Mouse (Mus musculus) adrenal gland, postnatal 36 days (tissue): ENCODE measurements around the gene 1700092M07Rik. TPM values are rescaled to one million over a fixed set of nuclear protein-coding genes. Genes with fewer than 3 reads are reported as not detected.
"Not testable (repeated sequence)": the region's sequence is repeated elsewhere in the genome, so short reads cannot be mapped to it uniquely, and the experiment has no call there.

Experiments used
- DNase-seq, 2 experiments: peaks; one replicate each; pipeline ENCODE4 v3.0.0; 2021; ENCODE audit warnings: mixed read lengths in 1 of 2
- total RNA-seq, 2 experiments: library from RNA; stranded (reverse); gene quantifications; 2 replicates each; pipeline ENCODE4 v1.2.3; 2021

The 1700092M07Rik gene
- total RNA-seq, 2 experiments from 2014 or later: 0.82 to 1.0 TPM

DNA sequence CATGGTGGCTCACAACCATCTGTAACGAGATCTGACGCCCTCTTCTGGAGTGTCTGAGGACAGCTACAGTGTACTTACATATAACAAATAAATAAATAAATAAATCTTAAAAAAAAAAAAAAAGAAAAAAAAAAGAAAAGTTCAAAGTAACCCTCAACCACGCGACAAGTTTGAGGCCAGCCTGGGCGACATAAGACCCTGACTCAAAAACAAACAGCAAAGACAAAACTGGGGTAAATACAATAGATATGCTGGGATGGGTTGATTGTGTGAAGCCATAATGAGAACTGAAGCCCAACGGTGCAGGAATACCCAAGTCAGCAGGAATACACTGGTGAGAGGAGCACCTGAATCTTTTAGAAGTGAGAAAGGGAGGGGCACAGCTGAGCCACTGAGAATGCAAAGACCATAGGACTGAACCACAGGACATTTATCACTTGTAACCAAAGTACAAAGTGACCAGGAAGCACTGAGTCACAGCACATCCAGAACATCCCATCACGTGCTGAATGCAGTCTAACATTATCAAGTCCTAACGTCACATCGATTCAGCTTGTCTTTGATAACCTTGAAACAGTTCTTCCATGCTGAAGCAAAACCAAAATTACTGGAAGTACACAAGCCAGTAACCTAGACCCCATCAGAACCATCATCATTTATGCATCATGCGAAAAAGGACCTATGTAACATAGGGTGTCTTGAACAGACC, 23.6 kb upstream of the 1700092M07Rik start:
- no peak for DNase-seq

DNA sequence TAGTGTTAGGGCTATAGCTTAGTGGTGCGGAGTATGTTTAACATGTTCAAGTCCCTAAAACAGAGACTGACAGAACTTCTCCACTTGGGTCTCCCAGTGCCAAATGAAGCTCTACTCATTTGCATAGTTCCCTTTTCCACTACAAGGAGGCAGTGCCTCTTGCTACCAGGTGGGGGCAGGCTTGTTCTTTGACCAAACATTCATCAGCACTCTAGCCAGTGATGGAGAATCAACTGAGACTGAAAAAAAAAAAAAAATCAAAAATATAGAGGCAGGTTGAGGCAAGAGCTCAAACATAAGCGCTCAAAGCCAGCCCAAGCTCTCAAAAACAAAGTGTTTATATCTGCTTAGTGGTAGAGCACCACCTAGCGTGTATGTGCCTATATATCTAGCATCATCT, 22.2 kb upstream of the 1700092M07Rik start:
- peak; percentile 58 to 80 for DNase-seq

DNA sequence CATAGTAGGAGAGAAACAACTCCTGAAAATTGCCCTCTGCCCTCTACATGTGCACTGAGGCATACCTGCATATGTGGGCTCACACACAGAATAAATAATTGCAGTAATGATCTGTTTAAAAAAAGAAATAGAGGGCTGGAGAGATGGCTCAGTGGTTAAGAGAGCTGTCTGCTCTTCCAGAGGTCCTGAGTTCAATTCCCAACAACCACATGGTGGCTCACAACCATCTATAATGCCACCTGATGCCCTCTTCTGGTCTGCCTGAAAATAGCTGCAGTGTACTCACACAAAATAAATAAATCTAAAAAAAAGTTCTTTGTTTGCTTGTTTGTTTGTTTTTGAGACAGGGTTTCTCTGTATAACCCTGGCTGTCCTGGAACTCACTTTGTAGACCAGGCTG, 21.5 kb upstream of the 1700092M07Rik start:
- not testable (repeated sequence) for DNase-seq

DNA sequence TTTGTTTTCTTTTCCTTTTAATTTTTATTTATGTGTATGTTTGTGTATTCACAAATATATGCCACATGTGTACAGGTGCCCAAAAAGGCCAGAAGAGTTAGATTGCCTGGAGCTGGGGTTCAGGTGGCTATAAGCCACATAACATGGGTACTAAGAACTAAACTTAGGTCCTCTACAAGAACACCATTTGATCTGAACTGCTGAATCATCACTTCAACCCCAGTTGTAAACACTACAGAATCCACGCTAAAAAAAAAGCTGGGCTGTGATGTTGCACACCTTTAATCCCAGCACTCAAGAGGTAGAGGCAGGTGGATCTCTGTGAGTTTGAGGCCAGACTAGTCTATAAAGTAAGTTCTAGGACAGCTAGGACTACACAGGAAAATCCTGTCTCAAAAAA, 19.1 kb upstream of the 1700092M07Rik start:
- DNase-seq: no peak

DNA sequence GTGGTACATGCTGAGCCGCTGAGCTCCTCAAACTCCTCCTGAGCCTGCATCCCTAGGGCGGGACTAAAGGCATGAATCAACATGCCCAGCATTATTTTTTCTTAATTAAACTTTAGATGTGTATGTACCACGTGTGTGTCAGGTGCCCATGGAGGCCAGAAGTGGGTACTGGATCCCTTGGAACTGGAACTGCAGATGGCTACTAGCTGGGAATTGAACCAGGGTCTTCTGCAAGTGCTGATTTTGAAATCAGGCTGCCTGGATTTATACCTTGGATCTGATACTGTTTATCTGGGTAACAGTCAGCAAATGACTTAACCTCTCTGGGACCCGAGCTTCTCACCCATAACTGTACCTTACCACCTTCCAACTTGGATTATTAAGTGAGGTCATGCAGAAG, 18.5 kb upstream of the 1700092M07Rik start:
- no peak for DNase-seq

DNA sequence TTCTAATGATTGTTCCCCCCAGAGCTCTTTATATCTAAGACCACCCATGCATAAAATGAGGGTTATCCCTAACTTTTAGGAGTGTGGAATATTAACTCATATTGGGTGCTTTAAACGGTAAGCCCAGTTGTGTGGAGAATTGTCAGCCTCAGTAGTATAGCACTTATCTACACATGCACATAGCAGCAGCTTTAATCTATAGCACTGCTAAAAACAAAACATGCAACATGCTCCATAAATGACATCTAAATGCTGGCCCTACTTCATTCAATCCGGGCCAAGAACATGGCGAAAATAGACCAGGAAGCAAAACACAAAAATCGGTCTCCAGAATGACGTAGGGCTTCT, 18.0 kb upstream of the 1700092M07Rik start:
- no peak for DNase-seq

DNA sequence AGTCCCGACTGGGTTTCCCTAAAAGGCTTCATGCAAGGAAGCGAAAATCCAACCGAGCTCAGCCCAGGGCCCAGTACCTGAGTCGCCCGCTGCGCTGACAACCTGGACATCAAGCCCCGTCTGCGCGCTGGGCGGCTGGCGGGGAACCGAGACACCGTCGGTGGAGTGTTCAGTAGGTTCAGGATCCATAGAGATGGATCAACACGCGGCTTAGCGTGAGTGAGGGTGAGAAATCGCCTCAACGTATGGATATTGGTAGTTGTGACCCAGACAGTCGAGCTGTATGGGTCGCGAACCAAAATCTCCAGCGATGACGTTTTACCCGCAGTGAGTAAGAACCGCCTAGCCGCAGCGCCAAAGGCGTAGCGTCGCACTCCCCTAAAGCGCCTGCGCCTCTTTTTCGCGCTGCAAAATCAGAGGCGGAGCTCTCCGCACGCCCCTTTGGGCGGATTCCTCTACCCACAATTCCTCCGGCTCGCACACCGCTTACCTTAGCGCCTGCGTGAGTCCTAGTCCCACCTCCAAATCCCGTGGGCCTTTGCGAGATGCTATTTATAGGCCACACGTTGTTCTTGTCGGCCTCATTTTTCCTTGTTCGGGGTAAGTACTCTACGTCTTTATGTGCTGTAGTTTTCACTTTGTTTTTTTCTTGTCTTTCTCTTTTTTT, 17.5 kb upstream of the 1700092M07Rik start, which contains the start of gene Slc3a2:
Slc3a2 (minus strand) TSS at position 463 of the 667 bp plus-strand sequence.
- DNase-seq: peak; percentile 95 to 96

DNA sequence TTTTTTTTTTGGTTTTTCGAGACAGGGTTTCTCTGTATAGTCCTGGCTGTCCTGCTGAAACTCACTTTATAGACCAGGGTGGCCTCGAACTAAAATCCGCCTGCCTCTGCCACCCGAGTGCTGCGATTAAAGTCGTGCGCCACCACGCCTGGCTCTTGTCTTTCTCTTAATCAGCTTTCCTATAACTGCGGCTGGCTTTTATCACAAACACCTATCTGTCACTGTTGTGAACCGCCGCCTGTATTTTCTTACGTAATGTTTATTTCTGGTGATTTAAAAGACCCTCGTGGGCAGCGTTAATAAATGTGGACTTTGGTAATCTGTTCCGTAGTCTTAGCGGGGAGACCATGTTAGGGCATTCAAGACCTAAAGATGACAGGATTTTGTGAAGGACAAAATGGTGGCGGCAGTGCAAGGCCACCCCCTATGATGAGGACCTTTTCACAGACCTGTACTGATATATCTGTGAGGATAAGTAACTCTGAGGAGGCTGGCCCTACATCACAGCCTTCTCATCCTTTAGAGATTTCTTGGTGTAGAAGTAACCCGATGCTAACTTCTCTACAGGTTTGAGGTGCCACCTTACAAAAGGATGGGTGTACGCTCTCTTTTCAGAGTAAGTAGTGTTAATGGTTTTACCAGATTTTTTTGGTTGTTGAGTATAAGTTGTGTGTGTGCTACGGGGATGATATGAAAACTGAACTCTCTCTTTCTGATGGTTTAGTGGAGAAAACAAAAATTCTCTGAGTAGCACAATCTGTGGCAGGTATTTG, 16.8 kb upstream of the 1700092M07Rik start:
- DNase-seq: no peak

DNA sequence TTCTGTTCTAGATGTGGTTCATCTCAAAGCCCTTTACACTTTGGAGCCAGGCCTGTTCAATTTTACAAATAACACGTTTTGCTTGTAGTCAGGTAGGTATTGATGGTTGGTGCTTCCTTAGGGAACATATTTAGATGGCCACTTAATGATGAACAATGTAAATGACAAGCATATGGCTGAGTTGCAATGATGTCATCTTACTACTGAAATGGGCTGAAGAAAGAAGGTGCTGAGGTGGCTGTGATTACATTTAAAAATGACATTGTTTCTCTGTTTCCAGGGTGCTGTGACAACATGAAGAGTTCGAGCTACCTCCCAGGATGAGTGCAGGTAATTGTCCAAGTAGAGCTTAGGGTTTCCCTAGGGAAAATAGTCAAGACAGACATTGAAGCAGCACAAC, 16.1 kb upstream of the 1700092M07Rik start:
- no peak for DNase-seq

DNA sequence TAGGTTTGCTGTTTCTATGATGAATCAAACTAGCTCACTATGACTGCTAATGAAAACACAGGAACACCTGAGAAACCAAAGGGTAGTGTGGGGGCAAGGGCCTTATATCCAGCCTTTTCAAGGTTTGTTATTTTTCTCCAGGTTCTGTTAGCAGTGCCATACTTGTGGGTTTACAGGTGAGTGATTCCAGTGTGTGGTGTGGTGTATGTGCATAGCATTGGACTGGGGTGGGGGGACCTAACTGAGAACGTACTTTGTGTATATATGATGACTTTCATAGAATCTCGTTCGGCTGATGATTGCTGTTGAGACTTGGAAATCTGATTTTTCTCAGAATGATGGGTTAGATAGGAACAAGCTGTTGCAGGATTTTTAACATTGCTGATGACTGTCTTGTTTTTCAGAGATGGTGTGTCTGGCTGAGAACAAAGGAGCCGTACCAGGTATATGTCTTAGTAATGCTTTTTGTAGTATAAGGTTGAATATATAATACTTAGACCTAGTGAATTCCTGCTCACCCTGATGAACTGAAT, 15.4 kb upstream of the 1700092M07Rik start:
- DNase-seq: no peak

DNA sequence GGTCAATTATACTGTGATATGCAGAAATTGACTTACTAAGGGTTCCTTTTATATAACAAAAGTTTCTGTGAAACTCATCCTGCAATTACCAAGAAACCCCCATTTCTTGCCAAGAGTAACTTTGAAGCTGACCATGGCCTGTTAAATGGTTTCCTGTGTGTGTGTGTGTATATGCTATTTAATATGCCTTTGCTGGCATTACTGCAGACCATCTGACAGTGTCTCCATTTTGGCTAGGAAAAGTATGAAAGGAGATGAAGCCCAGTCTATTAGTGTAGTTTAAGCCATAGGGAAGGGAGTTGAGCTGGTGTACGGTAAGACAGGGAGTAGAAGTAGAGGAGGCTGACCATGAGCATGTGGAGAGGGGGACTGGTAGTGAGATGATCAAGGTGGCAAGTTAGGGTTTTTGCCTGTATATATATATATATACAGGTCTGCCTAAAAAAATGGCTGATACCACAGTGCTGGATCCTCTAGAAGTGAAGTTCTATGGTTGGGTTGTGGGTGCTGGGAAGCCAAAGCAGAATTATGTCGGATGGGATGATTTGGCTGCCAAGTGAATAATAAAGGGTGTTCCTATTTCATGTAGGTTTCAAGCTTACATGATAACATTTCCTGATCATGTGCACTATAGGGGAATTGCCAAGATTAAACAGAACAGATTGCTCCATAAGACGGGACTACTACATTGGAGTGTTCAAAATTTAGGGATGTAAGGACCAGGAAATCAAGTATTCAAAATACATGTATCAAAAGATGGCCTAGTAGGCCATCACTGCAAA, 13.7 kb upstream of the 1700092M07Rik start:
- DNase-seq: no peak

DNA sequence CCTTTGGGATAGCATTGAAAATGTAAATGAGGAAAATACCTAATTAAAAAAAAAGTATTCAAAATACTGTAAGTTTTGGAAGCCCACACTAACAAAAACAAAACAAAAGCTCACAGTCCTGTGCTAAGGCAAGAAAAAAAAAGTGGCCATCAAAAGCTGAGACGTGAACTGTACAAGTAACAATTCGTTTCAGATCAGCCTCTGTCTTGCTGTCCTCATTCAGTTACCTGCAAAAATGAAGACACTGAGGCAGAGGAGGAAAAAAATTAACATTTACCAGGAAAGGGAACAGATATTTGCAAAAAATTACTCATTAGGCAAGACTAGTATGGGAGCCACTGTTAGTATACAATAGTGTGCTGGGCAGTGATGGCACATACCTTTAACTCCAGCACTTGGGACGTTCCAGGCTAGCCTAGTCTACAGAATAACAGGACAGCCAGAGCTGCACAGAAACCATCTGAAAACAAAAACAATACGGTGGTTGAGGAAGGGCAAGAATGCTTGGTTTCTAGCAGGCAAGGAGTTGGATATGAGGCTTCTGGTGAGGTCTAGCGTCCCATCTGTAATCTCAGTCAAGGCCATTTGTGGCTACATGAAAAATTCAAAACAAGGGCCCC, 12.9 kb upstream of the 1700092M07Rik start:
- no peak for DNase-seq

DNA sequence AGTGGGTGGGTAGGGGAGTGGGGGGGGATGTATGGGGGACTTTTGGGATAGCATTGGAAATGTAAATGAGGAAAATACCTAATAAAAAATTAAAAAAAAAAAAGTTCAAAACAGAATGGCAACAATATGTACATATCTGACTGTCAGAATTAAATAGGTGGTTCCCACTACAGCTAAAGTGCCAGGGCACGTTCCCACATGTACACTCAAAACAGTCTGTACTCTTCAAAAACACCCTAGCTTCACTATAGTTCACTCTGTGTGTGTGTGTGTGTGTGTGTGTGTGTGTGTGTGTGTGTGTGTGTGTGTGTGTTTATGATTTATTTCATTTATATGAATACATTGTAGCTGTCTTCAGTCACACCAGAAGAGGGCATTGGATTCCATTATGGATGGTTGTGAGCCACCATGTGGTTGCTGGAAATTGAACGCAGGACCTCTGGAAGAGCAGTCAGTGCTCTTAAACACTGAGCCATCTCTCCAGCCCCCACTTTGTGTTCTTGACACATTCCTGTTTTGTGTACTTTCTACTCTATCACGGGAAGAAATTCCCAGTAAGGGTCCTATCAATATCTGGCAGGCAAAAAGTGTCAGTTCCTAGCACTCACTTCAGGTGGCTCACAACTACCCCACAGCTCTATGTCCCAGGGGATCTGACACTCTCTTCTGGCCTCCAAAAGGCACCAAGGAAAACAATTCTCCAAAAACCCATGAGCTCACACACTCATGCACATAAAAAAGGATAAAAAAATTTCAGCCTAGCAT, 12.0 kb upstream of the 1700092M07Rik start:
- not testable (repeated sequence) for DNase-seq

DNA sequence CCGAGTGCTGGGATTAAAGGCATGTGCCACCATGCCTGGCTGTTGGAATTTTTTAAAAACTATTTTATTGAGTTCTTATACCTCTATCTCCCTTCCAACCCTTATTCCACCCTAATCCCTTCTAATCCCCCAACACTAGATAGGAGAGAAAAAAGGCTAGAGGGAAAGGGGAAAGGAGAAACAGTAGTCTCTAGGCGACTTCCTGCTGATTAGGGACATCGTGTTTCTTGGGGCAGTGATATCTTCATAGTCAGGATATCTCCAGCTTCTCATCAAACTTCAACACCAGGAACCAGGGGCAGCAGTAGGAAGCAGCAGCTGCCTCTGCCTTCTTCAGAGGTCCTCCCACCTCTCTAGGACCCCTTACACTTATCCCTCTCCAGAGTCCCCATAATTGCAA, 6.2 kb upstream of the 1700092M07Rik start:
- no peak for DNase-seq

DNA sequence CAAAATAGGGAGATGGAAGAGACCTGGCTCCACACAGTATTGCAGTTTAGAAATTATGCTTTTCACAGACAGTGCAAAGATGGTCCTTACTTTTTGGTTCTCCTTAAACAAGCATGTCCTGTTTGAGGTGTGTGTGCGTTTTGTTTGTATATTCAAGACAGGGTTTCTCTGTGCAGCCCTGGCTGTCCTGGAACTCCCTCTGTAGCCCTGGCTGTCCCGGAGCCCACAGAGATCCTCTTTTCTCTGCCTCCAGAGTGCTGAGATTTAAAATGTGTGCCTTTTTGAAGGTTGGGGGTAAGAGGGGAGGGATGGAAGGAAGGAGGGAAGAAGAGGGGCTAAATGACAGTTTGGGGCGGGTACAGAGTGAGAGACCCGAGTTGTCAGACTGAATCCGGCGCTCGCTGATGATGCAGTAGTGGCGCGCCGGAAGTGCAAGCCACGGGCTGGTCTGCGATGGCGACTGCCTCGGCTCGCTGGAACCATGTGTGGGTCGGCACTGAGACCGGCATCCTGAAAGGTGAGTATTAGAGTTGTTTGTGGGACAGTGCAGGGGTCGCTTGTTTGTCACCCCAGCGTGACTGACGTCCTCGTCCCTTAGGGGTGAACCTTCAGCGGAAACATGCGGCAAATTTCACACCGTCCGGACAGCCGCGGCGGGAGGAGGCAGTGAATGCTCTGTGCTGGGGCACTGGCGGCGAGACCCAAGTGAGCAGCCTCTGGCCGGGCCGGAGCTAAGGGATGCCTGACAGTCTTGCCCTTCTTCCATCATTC, 4.9 kb upstream of the 1700092M07Rik start, which contains the start of gene Wdr74:
Wdr74 (plus strand) TSS at position 439 of the 771 bp plus-strand sequence.
- DNase-seq: peak; percentile 93 to 95

DNA sequence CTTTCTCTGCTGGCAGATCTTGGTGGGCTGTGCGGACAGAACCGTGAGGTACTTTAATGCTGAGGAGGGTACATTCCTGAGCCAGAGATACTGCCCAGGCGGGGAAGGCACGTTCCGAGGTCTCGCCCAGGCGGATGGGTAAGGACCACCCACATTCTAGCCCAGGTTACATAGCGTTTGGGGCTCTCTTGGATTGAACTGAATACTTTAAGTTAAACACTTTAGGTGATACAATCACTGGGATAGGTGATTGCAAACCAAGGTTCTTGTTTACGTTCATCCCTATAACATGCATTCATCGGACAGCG, 4.4 kb upstream of the 1700092M07Rik start:
- DNase-seq: no peak

DNA sequence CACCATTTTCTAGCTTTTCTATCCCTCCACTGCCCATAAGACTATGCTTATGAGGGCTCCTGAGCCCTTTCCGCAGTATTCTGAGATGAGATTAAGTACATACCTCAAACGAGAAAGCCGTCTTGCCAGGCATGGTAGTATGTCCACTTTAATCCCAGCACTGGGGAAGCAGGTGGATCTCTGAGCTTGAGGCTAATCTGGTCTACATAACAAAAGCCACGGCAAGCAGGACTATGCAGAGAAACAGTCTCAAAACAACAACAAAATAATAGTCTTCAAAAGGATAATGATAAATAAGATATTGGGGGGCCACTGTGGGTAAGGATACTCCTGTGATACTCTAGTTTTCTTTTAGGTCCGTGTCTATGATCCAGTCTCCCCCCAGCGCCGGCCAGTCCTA, 1.6 kb upstream of the 1700092M07Rik start:
- no peak for DNase-seq

DNA sequence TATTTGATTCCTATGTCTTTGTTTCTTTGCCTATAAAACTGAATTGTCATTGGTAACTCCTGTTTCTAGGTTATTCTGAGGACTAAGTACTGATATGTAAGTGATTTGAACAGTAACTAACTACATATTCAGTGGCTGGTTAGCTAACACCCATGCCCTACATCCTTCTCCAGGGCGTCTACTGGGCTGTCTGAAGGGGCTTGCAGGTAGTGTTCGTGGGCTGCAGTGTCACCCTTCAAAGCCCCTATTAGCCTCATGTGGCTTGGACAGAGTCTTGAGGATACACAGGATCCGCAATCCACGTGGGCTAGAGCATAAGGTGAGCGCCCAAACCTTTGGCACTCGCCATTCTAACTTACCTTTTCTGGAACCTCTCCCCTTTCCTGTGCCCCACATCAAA, 872 bp upstream of the 1700092M07Rik start:
- DNase-seq: no peak

DNA sequence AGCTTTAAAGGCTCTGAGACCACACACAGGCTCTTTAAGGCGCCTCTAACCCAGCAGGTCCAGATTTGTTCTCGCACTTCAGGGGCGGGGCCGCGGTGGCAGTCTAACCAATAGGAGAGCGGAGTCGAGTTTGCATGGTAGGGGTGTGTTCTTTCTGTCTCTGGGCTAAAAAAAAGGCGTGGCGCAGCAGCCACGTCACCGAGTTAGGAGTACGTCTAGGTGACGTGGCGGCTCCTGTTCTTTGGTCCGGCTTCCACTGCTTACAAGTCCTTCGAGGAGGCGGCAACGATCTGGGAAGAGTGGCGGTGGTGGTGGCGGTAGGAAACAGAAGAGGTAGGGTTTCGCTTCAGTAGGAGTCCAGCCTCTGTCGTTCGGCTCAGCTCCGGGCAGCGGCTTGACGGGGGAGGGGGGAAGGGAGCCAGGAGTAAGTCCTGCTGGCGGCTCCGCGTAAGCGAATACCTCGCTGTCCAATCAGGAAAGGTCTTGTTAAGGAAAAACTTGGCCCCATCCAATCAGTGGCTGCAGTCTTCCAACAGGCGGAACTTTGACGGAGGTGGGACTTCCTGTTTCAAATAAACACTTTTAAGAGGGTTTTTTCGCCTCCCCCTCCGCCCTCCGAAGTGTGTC, 838 bp downstream of the 1700092M07Rik start, which contains the start of gene Stx5a:
Stx5a (plus strand) TSS at position 171 of the 627 bp plus-strand sequence.
- DNase-seq: peak; percentile 96 to 97
